Mouse (Mus musculus) lung, adult 2 months (tissue): Measurements from ENCODE around the gene Fbxo41. TPM values are rescaled to one million over a fixed set of nuclear protein-coding genes. Genes with fewer than 3 reads are reported as not detected.

Experiments
- DNase-seq: peaks from one replicate; pipeline ENCODE4 v3.0.0; 2022
- H3K4me1 ChIP-seq: fragments of 200-500 bp; 2 replicates; pipeline ENCODE4 v1.6.1; 2011; ENCODE audit warnings: low read length; ENCODE audit not compliant: control insufficient read depth, insufficient read depth
- H3K4me3 ChIP-seq: fragments of 200-500 bp; replicated peaks from 2 replicates; pipeline ENCODE3; 2011; ENCODE audit warnings: low read depth, mild to moderate bottlenecking, control low read depth, low read length; ENCODE audit errors: extremely low read depth
- CTCF ChIP-seq: fragments of 200-500 bp; IDR thresholded peaks from 2 replicates; pipeline ENCODE4 v1.5.1; 2011; ENCODE audit warnings: mild to moderate bottlenecking, low read length, control low read depth; ENCODE audit not compliant: insufficient read depth
- POLR2A ChIP-seq: fragments of 200-500 bp; IDR thresholded peaks from 2 replicates; pipeline ENCODE4 v1.6.1; 2011; ENCODE audit warnings: low read depth, mild to moderate bottlenecking, control low read depth, low read length, borderline replicate concordance; ENCODE audit errors: extremely low read depth
- WGBS: fragments of 180-500 bp; shearing (Covaris S2); methylation state at CpG from one replicate; pipeline ENCODE4 v1.1.7; 2018; 5-methylcytosine and 5-hydroxymethylcytosine counted together
- polyA plus RNA-seq: library from polyadenylated mRNA; depleted of rRNA; stranded (reverse); fragments of >200 nt; gene quantifications from 2 replicates; pipeline ENCODE4 v1.2.3, GENCODE M21; 2012

Gene Fbxo41
- polyA plus RNA-seq, 1 experiment = 0.09 TPM

GRCm38 (mm10) chr6:85512577-85513530, 10.1 kb upstream of the Fbxo41 start:
- no peaks in the 10 kb centered on the region for H3K4me1 ChIP-seq
- DNase-seq = no peak
- WGBS = 2% methylated on average over 90 of the region's 90 CpGs
- H3K4me3 ChIP-seq = no peak overlapping the region
- TF ChIP-seq POLR2A (no peak), CTCF (no peak)

- no peak for TF ChIP-seq CTCF
- TF ChIP-seq POLR2A = no peak
- under 1% methylated on average over 35 of the region's 36 CpGs for WGBS
- Histone ChIP-seq H3K4me3 (no peak overlapping the region), H3K4me1 (no peaks in the 10 kb centered on the region)
- no peak for DNase-seq
These were observed 9.3 kb upstream of the Fbxo41 start for GRCm38 (mm10) chr6:85512056-85512440.

- TF ChIP-seq POLR2A = no peak
- no peak for TF ChIP-seq CTCF
- 2% methylated on average over 88 of the region's 88 CpGs for WGBS
- H3K4me3 ChIP-seq = no peak overlapping the region
These were observed 8.7 kb upstream of the Fbxo41 start for GRCm38 (mm10) chr6:85511286-85512055.

GRCm38 (mm10) chr6:85510476-85510875, 7.7 kb upstream of the Fbxo41 start:
- H3K4me1 ChIP-seq = no peaks in the 10 kb centered on the region
- WGBS = 2% methylated on average over 6 of the region's 6 CpGs
- no peak overlapping the region for H3K4me3 ChIP-seq
- TF ChIP-seq CTCF (0 out of 2 replicates have a peak, but pooled peaks have one; percentile 23), POLR2A (no peak)
- DNase-seq = peak; percentile 25

More at GRCm38 (mm10) chr6:85511286-85512055, 8.7 kb upstream of the Fbxo41 start:
- H3K4me1 ChIP-seq = no peaks in the 10 kb centered on the region
- peak; percentile 15 for DNase-seq

- no peak for DNase-seq
- Histone ChIP-seq H3K4me1 (no peaks in the 10 kb centered on the region), H3K4me3 (no peak overlapping the region)
- TF ChIP-seq CTCF (no peak), POLR2A (no peak)
- 36% methylated on average over 5 of the region's 5 CpGs for WGBS
These were observed 5.8 kb upstream of the Fbxo41 start for GRCm38 (mm10) chr6:85508602-85509001.

- WGBS = 85% methylated on average over 2 of the region's 2 CpGs
- H3K4me1 ChIP-seq = no peaks in the 10 kb centered on the region
- no peak overlapping the region for H3K4me3 ChIP-seq
- DNase-seq = no peak
- TF ChIP-seq POLR2A = no peak
- TF ChIP-seq CTCF = no peak
These were observed 2.1 kb upstream of the Fbxo41 start for GRCm38 (mm10) chr6:85504908-85505307.

GRCm38 (mm10) chr6:85502103-85502910, 487 bp downstream of the Fbxo41 start:
- no peaks in the 10 kb centered on the region for H3K4me1 ChIP-seq
- DNase-seq = no peak
- TF ChIP-seq CTCF (no peak), POLR2A (no peak)
- WGBS = 3% methylated on average over 36 of the region's 37 CpGs
- H3K4me3 ChIP-seq = no peak overlapping the region

GRCm38 (mm10) chr6:85501571-85502102, 1.2 kb downstream of the Fbxo41 start:
- TF ChIP-seq POLR2A (no peak), CTCF (no peak)
- Histone ChIP-seq H3K4me1 (no peaks in the 10 kb centered on the region), H3K4me3 (no peak overlapping the region)
- WGBS = 17% methylated on average over 6 of the region's 6 CpGs
- no peak for DNase-seq

- H3K4me3 ChIP-seq = no peak overlapping the region
- no peaks in the 10 kb centered on the region for H3K4me1 ChIP-seq
- WGBS = 77% methylated on average over 1 of the region's 1 CpGs
- DNase-seq = no peak
- no peak for TF ChIP-seq POLR2A
These were observed 2.4 kb downstream of the Fbxo41 start for GRCm38 (mm10) chr6:85500416-85500815.
